Mouse (Mus musculus) intestine, embryonic 16.5 days (tissue): ENCODE data around the gene Zmym3. TPM values are rescaled to one million over a fixed set of nuclear protein-coding genes. Genes with fewer than 3 reads are reported as not detected.

Source experiments
- ATAC-seq: fragments of 200-750 bp; cut with Nextera tagmentation; 2 replicates; pipeline ENCODE4 v1.8.0; 2017; ENCODE audit warnings: moderate TSS enrichment, moderate library complexity
- H3K27ac ChIP-seq: fragments of 300-500 bp; sonication (generic); 2 replicates; pipeline ENCODE4 v1.5.1; 2014; ENCODE audit warnings: mild to moderate bottlenecking, low read length
- H3K27me3 ChIP-seq: fragments of 300-500 bp; sonication (generic); replicated peaks from 2 replicates; pipeline ENCODE4 v1.6.1; 2014; ENCODE audit warnings: low read length, control low read depth, mixed read lengths; ENCODE audit not compliant: control insufficient read depth, insufficient read depth
- H3K36me3 ChIP-seq: fragments of 300-500 bp; sonication (generic); 2 replicates; pipeline ENCODE4 v1.6.1; 2014; ENCODE audit warnings: low read length, control low read depth; ENCODE audit not compliant: control insufficient read depth, insufficient read depth
- H3K4me1 ChIP-seq: fragments of 300-500 bp; sonication (generic); 2 replicates; pipeline ENCODE4 v1.6.1; 2014; ENCODE audit warnings: low read length, control low read depth, mixed read lengths; ENCODE audit not compliant: control insufficient read depth, insufficient read depth
- H3K4me2 ChIP-seq: fragments of 300-500 bp; sonication (generic); 2 replicates; pipeline ENCODE4 v1.6.1; 2014; ENCODE audit warnings: low read depth, low read length, control low read depth
- H3K4me3 ChIP-seq: fragments of 300-500 bp; sonication (generic); 2 replicates; pipeline ENCODE4 v1.5.1; 2014; ENCODE audit warnings: mild to moderate bottlenecking, low read length
- H3K9ac ChIP-seq: fragments of 300-500 bp; sonication (generic); 2 replicates; pipeline ENCODE4 v1.6.1; 2014; ENCODE audit warnings: low read depth, low read length
- H3K9me3 ChIP-seq: fragments of 300-500 bp; sonication (generic); 2 replicates; pipeline ENCODE4 v1.6.1; 2016; ENCODE audit warnings: low read length, control low read depth; ENCODE audit not compliant: control insufficient read depth
- WGBS: fragments of 180-500 bp; shearing (Covaris S2); extraction: QIAGEN DNeasy Blood & Tissue Kit; methylation state at CpG from one replicate; pipeline ENCODE4 v1.1.7; 2014; 5-methylcytosine and 5-hydroxymethylcytosine counted together
- polyA plus RNA-seq: library from polyadenylated mRNA; unstranded; fragments of >200 nt; fragmentation: Nextera tagmentation; extraction: Ambion mirVana; gene quantifications from 2 replicates; pipeline ENCODE4 v1.2.1, GENCODE M21; 2015

Gene Zmym3
- polyA plus RNA-seq, 1 experiment from 2014 or later, result 18.5 TPM

DNA sequence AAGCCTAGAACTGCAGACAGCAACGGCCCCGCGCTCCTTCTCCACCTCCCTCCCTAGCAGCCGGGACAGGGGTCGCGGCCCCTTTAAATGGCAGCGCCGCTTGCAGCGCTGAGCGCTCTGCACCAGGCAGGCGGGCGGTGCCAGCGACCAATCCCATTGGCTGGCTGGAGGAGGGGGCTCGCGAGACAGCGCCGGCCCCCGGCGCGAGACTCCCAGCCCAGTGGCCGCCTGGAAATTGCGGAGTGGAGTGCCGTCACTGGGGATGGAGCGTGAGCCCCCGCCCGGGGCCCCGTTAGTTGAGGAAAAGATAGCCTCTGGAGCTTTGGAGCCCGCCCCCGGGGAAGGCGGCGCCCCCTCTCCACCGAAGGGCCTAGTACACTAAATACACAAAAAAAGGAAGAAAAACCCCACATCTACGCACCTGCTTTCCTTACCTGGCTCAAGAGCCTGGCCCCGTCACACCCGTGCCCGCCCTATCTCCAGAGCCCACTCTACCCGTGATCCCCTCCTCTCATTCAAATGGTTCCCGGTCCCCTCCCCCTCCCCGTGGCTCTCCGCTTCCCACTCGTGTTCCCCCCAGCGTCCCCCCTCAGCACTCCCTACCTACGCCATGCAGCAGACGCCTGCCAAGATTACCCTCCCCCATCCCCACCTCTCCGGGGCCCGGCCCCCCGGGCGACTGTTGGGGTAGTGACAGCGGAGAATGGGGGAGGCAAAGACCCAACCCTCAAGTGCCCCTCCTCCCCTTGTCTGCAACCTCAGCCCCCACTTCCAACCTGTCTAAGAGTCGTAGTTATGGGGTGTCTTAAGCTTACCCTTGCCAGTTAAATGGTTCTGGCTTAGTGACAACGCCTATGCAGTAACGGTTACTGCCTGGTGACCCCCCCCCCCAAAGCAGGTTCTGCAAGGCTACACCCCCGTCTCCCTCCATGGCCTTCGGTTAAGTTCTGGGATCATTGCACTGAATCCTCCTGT is 637 bp downstream of the Zmym3 start:
- Histone ChIP-seq H3K27me3 (no peaks in the 10 kb centered on the region), H3K9ac (peak overlapping the region; percentile 76), H3K4me2 (peak overlapping the region; percentile 69), H3K27ac (peak overlapping the region; percentile 48; the same call in 1 of the 2 replicates), H3K4me1 (no peaks in the 10 kb centered on the region; the same call in 1 of the 2 replicates), H3K9me3 (no peaks in the 10 kb centered on the region), H3K4me3 (peak overlapping the region; percentile 60), H3K36me3 (no peaks in the 10 kb centered on the region; the same call in 1 of the 2 replicates)
- WGBS, result 23% methylated on average over 50 of the region's 54 CpGs
- peak; percentile 97 for ATAC-seq

- ATAC-seq, result no peak; the same call in 1 of the 2 replicates
Measured at GRCm38 (mm10) chrX:101418946-101419724, 1.5 kb downstream of the Zmym3 start.

GRCm38 (mm10) chrX:101396459-101396858 is 24.2 kb downstream of the Zmym3 start:
- peaks cover 20% of the 10 kb centered on the region; the same call in 1 of the 2 replicates for H3K27me3 ChIP-seq
- ATAC-seq, result no peak
- no peaks in the 10 kb centered on the region for H3K4me1 ChIP-seq
- no peaks in the 10 kb centered on the region for H3K36me3 ChIP-seq
- no peak overlapping the region for H3K4me2 ChIP-seq
- WGBS, result 22% methylated on average over 11 of the region's 11 CpGs
- H3K27ac ChIP-seq, result no peak overlapping the region
- no peak overlapping the region for H3K9ac ChIP-seq
- H3K9me3 ChIP-seq, result no peaks in the 10 kb centered on the region
- H3K4me3 ChIP-seq, result no peak overlapping the region

More at GRCm38 (mm10) chrX:101418946-101419724, 1.5 kb downstream of the Zmym3 start:
- Histone ChIP-seq H3K27ac (no peak overlapping the region), H3K36me3 (no peaks in the 10 kb centered on the region; the same call in 1 of the 2 replicates), H3K9me3 (no peaks in the 10 kb centered on the region), H3K4me3 (peak overlapping the region; percentile 60), H3K4me2 (peak overlapping the region; percentile 64), H3K27me3 (no peaks in the 10 kb centered on the region), H3K9ac (peak overlapping the region; percentile 76), H3K4me1 (no peaks in the 10 kb centered on the region; the same call in 1 of the 2 replicates)
- WGBS, result 19% methylated on average over 34 of the region's 36 CpGs

GRCm38 (mm10) chrX:101394341-101394740 is 26.3 kb downstream of the Zmym3 start:
- H3K36me3 ChIP-seq, result no peaks in the 10 kb centered on the region
- no peaks in the 10 kb centered on the region for H3K9me3 ChIP-seq
- no peak overlapping the region for H3K4me2 ChIP-seq
- peaks cover 20% of the 10 kb centered on the region; the same call in 1 of the 2 replicates for H3K27me3 ChIP-seq
- H3K4me3 ChIP-seq, result no peak overlapping the region
- 51% methylated on average over 2 of the region's 2 CpGs for WGBS
- ATAC-seq, result no peak
- H3K27ac ChIP-seq, result no peak overlapping the region
- H3K4me1 ChIP-seq, result no peaks in the 10 kb centered on the region
- H3K9ac ChIP-seq, result no peak overlapping the region

DNA sequence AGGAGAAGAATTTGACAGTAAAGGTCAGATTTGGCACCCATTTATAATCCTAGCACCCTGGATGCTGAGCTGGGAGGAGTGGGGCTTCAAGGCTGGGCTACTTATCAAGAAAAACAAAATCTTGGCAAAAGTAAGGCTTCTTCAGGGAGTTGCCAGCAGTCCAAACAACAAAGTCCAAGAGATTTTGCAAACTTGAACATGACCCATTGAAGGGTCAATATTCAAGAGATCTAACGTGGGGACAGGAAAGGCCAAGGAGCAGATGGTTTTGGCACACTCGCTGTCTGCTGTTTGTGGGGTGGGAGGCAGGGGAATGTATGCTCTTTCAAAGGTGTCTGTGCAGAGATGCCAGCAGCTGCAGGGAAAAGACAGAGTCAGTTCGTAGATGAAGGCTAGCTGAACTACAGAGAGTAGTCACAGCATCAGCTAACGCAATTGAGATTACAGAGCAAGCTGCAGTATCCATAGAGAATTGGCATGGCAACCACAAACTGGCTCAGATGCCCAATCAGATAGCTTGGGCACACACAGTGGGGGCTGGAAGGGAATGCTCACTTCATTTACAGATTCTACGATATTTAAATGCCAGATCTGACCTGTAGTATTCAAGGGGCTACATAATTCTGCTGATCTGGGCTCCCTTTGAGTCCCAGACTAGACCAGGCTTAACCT is 31.6 kb downstream of the Zmym3 start:
- Histone ChIP-seq H3K4me2 (no peak overlapping the region), H3K9ac (no peak overlapping the region), H3K4me1 (no peaks in the 10 kb centered on the region), H3K27ac (no peak overlapping the region), H3K36me3 (no peaks in the 10 kb centered on the region), H3K4me3 (no peak overlapping the region), H3K27me3 (peaks cover 11% of the 10 kb centered on the region; the same call in 1 of the 2 replicates), H3K9me3 (no peaks in the 10 kb centered on the region)
- no peak for ATAC-seq
- WGBS, result 69% methylated on average over 5 of the region's 5 CpGs

GRCm38 (mm10) chrX:101386222-101386621 is 34.4 kb downstream of the Zmym3 start:
- no peak overlapping the region for H3K4me2 ChIP-seq
- WGBS, result 40% methylated on average over 4 of the region's 4 CpGs
- ATAC-seq, result peak; percentile 43
- H3K4me1 ChIP-seq, result no peaks in the 10 kb centered on the region
- no peak overlapping the region for H3K27ac ChIP-seq
- no peak overlapping the region for H3K4me3 ChIP-seq
- no peaks in the 10 kb centered on the region for H3K9me3 ChIP-seq
- peaks cover 15% of the 10 kb centered on the region; the same call in 1 of the 2 replicates for H3K27me3 ChIP-seq
- H3K9ac ChIP-seq, result no peak overlapping the region
- no peaks in the 10 kb centered on the region for H3K36me3 ChIP-seq

GRCm38 (mm10) chrX:101384439-101385137 is 36.1 kb downstream of the Zmym3 start:
- Histone ChIP-seq H3K36me3 (no peaks in the 10 kb centered on the region), H3K4me2 (no peak overlapping the region), H3K9ac (no peak overlapping the region), H3K4me1 (no peaks in the 10 kb centered on the region), H3K9me3 (no peaks in the 10 kb centered on the region), H3K27me3 (peaks cover 15% of the 10 kb centered on the region; the same call in 1 of the 2 replicates), H3K4me3 (no peak overlapping the region), H3K27ac (no peak overlapping the region)
- no peak for ATAC-seq
- 22% methylated on average over 32 of the region's 32 CpGs for WGBS

GRCm38 (mm10) chrX:101383455-101383854 is 37.2 kb downstream of the Zmym3 start:
- no peaks in the 10 kb centered on the region for H3K9me3 ChIP-seq
- no peaks in the 10 kb centered on the region for H3K4me1 ChIP-seq
- no peak overlapping the region for H3K4me2 ChIP-seq
- H3K27ac ChIP-seq, result no peak overlapping the region
- peaks cover 15% of the 10 kb centered on the region; the same call in 1 of the 2 replicates for H3K27me3 ChIP-seq
- no peak overlapping the region for H3K9ac ChIP-seq
- WGBS, result 36% methylated on average over 17 of the region's 18 CpGs
- no peak overlapping the region for H3K4me3 ChIP-seq
- no peak for ATAC-seq
- H3K36me3 ChIP-seq, result no peaks in the 10 kb centered on the region
